Mouse (Mus musculus): ENCODE measurements around the gene 1700019N19Rik.

DNA sequence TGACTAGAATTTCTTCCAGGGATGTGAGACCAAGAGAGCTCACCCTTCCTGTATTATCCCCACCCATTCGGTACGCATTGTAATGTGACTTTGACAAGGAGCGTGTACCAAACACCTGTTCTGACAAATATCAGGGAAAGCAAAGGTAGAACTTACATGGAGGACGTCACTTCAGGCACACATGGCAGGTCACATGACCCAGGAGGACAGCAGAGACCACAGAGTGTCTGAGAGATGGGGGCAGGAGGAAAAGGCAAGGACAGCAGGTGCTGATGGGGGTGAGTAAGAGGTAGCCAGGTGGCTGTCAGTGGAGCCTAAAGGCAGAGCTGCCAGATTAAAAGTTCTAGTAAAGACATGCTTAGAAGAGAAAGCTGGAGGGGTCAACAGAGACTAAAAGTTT, 51.5 kb downstream of the 1700019N19Rik start:
- no peak for TF ChIP-seq POLR2A (IDR thresholded peaks at IDR 0.05; ENCODE audit: borderline replicate concordance, extremely low read depth, insufficient read depth, insufficient read length, poor library complexity, severe bottlenecking)
- TF ChIP-seq CTCF (IDR thresholded peaks at IDR 0.05; ENCODE audit: borderline replicate concordance, extremely low read depth, insufficient read depth, insufficient read length), result no peak

Measured in brain, embryonic 14.5 days (tissue).